Mouse (Mus musculus) myocyte (in vitro differentiated cells): ENCODE results near the gene Trabd2b.

Experiments used
- CEBPB ChIP-seq: IDR thresholded peaks from 2 replicates; pipeline ENCODE4 v1.6.1; 2011; ENCODE audit warnings: mild to moderate bottlenecking, moderate library complexity; ENCODE audit not compliant: poor library complexity, insufficient read depth, severe bottlenecking
- MYOG ChIP-seq, 3 experiments: IDR thresholded peaks; one replicate each; pipeline ENCODE4 v1.6.1; 2011; ENCODE audit warnings: control low read depth in 2 of 3, low read depth in 2 of 3, mild to moderate bottlenecking in 2 of 3; ENCODE audit not compliant: insufficient read length in 2 of 3, control insufficient read depth in 1 of 3, insufficient read depth in 1 of 3
- POLR2A ChIP-seq: IDR thresholded peaks from one replicate; pipeline ENCODE4 v1.6.1; 2011; ENCODE audit warnings: low read depth, mild to moderate bottlenecking, control low read depth, moderate library complexity; ENCODE audit not compliant: insufficient read length
- REST ChIP-seq: IDR thresholded peaks from one replicate; pipeline ENCODE4 v1.6.1; 2011; ENCODE audit warnings: mild to moderate bottlenecking, control low read depth, moderate library complexity; ENCODE audit not compliant: insufficient read depth, insufficient read length
- TCF3 ChIP-seq: IDR thresholded peaks from one replicate; pipeline ENCODE4 v1.6.1; 2011; ENCODE audit warnings: low read depth, control low read depth; ENCODE audit not compliant: insufficient read length
- USF1 ChIP-seq: IDR thresholded peaks from one replicate; pipeline ENCODE4 v1.6.1; 2011; ENCODE audit warnings: low read depth, mild to moderate bottlenecking, control low read depth, moderate library complexity

GRCm38 (mm10) chr4:114558487-114558886 is 152.0 kb downstream of the Trabd2b start:
- TF ChIP-seq CEBPB (no peak), POLR2A (no peak), REST (no peak), USF1 (no peak), TCF3 (no peak), MYOG (IDR thresholded peaks at IDR 0.05; ENCODE audit: control insufficient read depth in 1 of 3, insufficient read depth in 1 of 3, insufficient read length in 2 of 3, low read depth in 2 of 3) (no peak)
